ENCODE assay signal across 21 mouse cellular contexts in genomic region chr13:92923496-92923895, GRCm38 (mm10).
DNase-seq lines count a peak whose midpoint lies in the region; ATAC-seq and TF ChIP-seq lines count a peak whose summit lies in the region.
"Had no signal": no experiment of that assay in that cellular context is flagged by ENCODE, and none has a peak within 500 bp of the region (broad histone marks: within the 10 kb centered on the region; RNA-seq: fewer than 3 reads in every experiment).

No protein-coding gene starts in this region.

- intact Hi-C loops in gastrocnemius, adult 2 months (cut with DNase I) = no loop called here
- intact Hi-C loops in gastrocnemius, postnatal 14 days (cut with DNase I; ENCODE audit: low total_unique reads) = no loop called here

- peak overlapping the region; percentile 72 for H3K27ac ChIP-seq in gastrocnemius, adult 2 months
- H3K27ac ChIP-seq in lung, postnatal 0 days (ENCODE audit: low read length) = no peak overlapping the region
- no peak overlapping the region for H3K27ac ChIP-seq in kidney, adult 2 months (ENCODE audit: insufficient read depth, low read depth, low read length)
- H3K27ac ChIP-seq: forebrain, embryonic 13.5 days; hindbrain, postnatal 0 days; left cerebral cortex, adult 2 months; limb, embryonic 13.5 days; stomach, embryonic 15.5 days had no signal

- 78% methylated on average over 2 of the region's 2 CpGs for WGBS in lung, postnatal 0 days
- 85% methylated on average over 2 of the region's 2 CpGs for WGBS in kidney, adult 2 months

- H3K4me1 ChIP-seq in lung, postnatal 0 days (ENCODE audit: insufficient read depth, low read depth, low read length) = no peaks in the 10 kb centered on the region
- H3K4me1 ChIP-seq in kidney, adult 2 months (ENCODE audit: control insufficient read depth, insufficient read depth, low read length) = no peaks in the 10 kb centered on the region
- H3K4me1 ChIP-seq: forebrain, embryonic 13.5 days; limb, embryonic 13.5 days; stomach, embryonic 15.5 days had no signal

- no peak for TF ChIP-seq CTCF in gastrocnemius, adult 2 months (IDR thresholded peaks at IDR 0.05)
- no peak for TF ChIP-seq CTCF in lung, postnatal 0 days (IDR thresholded peaks at IDR 0.05)
- TF ChIP-seq CTCF in kidney, adult 2 months (conservative IDR thresholded peaks at IDR 0.05; ENCODE audit: insufficient read depth, insufficient read length, low read depth, low read length) = no peak

- H3K9ac ChIP-seq in lung, postnatal 0 days (replicated peaks; ENCODE audit: low read depth) = no peak overlapping the region
- H3K9ac ChIP-seq: forebrain, embryonic 13.5 days; limb, embryonic 13.5 days; stomach, embryonic 15.5 days had no signal

- no peak for ATAC-seq in lung, postnatal 0 days
- ATAC-seq: forebrain, embryonic 13.5 days; hindbrain, postnatal 0 days had no signal

- H3K36me3 ChIP-seq in lung, postnatal 0 days (ENCODE audit: insufficient read depth, low read length) = no peaks in the 10 kb centered on the region
- no peaks in the 10 kb centered on the region for H3K36me3 ChIP-seq in kidney, adult 2 months (ENCODE audit: control insufficient read depth, insufficient read depth, low read length)
- H3K36me3 ChIP-seq: limb, embryonic 13.5 days; stomach, embryonic 15.5 days had no signal

- no peak for TF ChIP-seq EP300 in lung, postnatal 0 days (IDR thresholded peaks at IDR 0.05)

- no peak for DNase-seq in gastrocnemius, adult 2 months
- DNase-seq in gastrocnemius, postnatal 14 days = no peak
- DNase-seq in lung, adult 18-20 months = peak; percentile 10 to 24
- DNase-seq in lung, postnatal 0 days (ENCODE audit: low spot score) = no peak
- peak; percentile 17 for DNase-seq in c-Kit-positive CD71-negative TER-119-negative erythroid progenitor cells, embryonic 14.5 days (ENCODE audit: low read depth)
- DNase-seq in spleen, postnatal 10 days (ENCODE audit: low spot score in 2 of 2) = peak; percentile 7 to 46
- DNase-seq in testis, postnatal 14 days (ENCODE audit: low spot score) = no peak
- DNase-seq in kidney, adult 2 months = no peak
- DNase-seq: adrenal gland, adult 8-10 months; cerebellum, adult 9-10 months; embryo, embryonic 11 days; kidney, adult 9 months; lung, postnatal 14 days; midbrain, embryonic 14.5 days; right cerebral cortex, postnatal 14 days; thymus, postnatal 14 days had no signal

- no peak for TF ChIP-seq POLR2A in kidney, adult 2 months (IDR thresholded peaks at IDR 0.05; ENCODE audit: low read depth, low read length)

- no peak overlapping the region for H3K4me3 ChIP-seq in gastrocnemius, adult 2 months
- no peak overlapping the region for H3K4me3 ChIP-seq in lung, postnatal 0 days (ENCODE audit: low read depth, low read length)
- no peak overlapping the region for H3K4me3 ChIP-seq in kidney, adult 2 months (ENCODE audit: insufficient read depth, low read depth, low read length)
- H3K4me3 ChIP-seq: forebrain, embryonic 13.5 days; left cerebral cortex, adult 2 months; limb, embryonic 13.5 days; stomach, embryonic 15.5 days had no signal

- H3K4me2 ChIP-seq in lung, postnatal 0 days (replicated peaks; ENCODE audit: low read depth, low read length) = no peak overlapping the region
- H3K4me2 ChIP-seq: forebrain, embryonic 13.5 days; limb, embryonic 13.5 days; stomach, embryonic 15.5 days had no signal

- no peaks in the 10 kb centered on the region for H3K9me3 ChIP-seq in lung, postnatal 0 days (ENCODE audit: low read length)
- H3K9me3 ChIP-seq: forebrain, embryonic 13.5 days; limb, embryonic 13.5 days; stomach, embryonic 15.5 days had no signal

- H3K27me3 ChIP-seq in lung, postnatal 0 days (replicated peaks; ENCODE audit: insufficient read depth, low read length) = no peaks in the 10 kb centered on the region
- no peaks in the 10 kb centered on the region for H3K27me3 ChIP-seq in kidney, adult 2 months (replicated peaks; ENCODE audit: control insufficient read depth, insufficient read depth, low read length)
- H3K27me3 ChIP-seq: forebrain, embryonic 13.5 days; limb, embryonic 13.5 days; stomach, embryonic 15.5 days had no signal

Comparison
In these comparisons a context has a peak if more than half of its experiments do, and no peak if none do; other contexts are left out.
1. DNase-seq: peak in lung, adult 18-20 months (2 of 2), c-Kit-positive CD71-negative TER-119-negative erythroid progenitor cells, embryonic 14.5 days (single experiment) and spleen, postnatal 10 days (2 of 2); none in gastrocnemius, adult 2 months (single experiment), gastrocnemius, postnatal 14 days (single experiment), lung, postnatal 0 days (single experiment), testis, postnatal 14 days (single experiment) and kidney, adult 2 months (single experiment).